Mouse (Mus musculus): ENCODE results near the gene Magoh.

- TF ChIP-seq CTCF (IDR thresholded peaks at IDR 0.05; ENCODE audit: borderline replicate concordance, control insufficient read depth, extremely low read depth, insufficient read depth, low read length, poor library complexity) (no peak), POLR2A (IDR thresholded peaks at IDR 0.05; ENCODE audit: control insufficient read depth, extremely low read depth, insufficient read depth, low read length, poor library complexity) (no peak)
Observed at GRCm38 (mm10) chr4:107923803-107924194, 44.2 kb downstream of the Magoh start.
